Mouse (Mus musculus): ENCODE measurements around the gene Vav3. TPM values are rescaled to one million over a fixed set of nuclear protein-coding genes. Genes with fewer than 3 reads are reported as not detected.

The Vav3 gene
- total and polyA plus RNA-seq, 3 experiments: 0.08 TPM; not detected in 2

DNA sequence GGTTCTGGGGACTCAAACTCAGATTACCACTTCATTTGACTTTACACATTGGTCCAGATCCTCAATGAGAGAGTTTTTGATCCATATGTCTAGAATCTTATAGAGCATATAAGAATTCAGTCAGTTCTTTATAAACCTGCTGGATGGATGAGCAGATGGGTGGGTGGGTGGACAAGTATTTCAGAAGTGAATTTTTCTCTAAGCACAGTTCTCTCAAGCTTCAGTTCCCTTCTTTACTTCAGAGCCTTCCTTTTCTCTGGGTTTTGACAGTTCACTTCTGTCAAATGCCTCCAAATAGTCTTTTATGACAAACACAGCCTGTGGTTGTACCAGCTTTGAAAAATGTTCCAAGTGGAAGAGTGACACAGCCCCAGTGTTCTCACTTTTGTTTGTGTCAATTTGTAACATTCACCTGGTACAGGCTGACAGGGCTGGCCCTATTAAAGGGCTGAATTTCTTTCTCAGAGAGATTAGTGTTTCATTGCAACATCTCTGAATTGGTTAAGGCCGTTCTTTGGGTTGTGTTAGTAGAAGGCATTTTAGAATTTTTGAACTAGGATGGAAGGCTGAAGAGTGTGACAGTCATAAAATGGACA is 159.5 kb downstream of the Vav3 start:
- TF ChIP-seq IRF4 (IDR thresholded peaks at IDR 0.05; ENCODE audit: low read depth, low read length) (no peak), CTCF (conservative IDR thresholded peaks at IDR 0.05 in 1 of 2, IDR thresholded peaks at IDR 0.05 in 1 of 2; ENCODE audit: low read depth in 2 of 2, low read length in 2 of 2) (no peak), ZMIZ1 (IDR thresholded peaks at IDR 0.05; ENCODE audit: low read depth, low read length) (no peak), MEF2A (IDR thresholded peaks at IDR 0.05; ENCODE audit: borderline replicate concordance, low read depth, low read length) (no peak), UBTF (IDR thresholded peaks at IDR 0.05; ENCODE audit: low read depth, low read length) (no peak), MAZ (IDR thresholded peaks at IDR 0.05; ENCODE audit: low read depth, low read length) (no peak), CHD2 (IDR thresholded peaks at IDR 0.05; ENCODE audit: low read length) (no peak), JUN (IDR thresholded peaks at IDR 0.05; ENCODE audit: insufficient read depth, low read depth, low read length) (no peak), MAFK (IDR thresholded peaks at IDR 0.05; ENCODE audit: insufficient replicate concordance, low read length) (no peak), EP300 (IDR thresholded peaks at IDR 0.05; ENCODE audit: low read length) (no peak), SIN3A (IDR thresholded peaks at IDR 0.05; ENCODE audit: low read length) (no peak), JUND (conservative IDR thresholded peaks at IDR 0.05; ENCODE audit: low read depth, low read length) (no peak), ZKSCAN1 (IDR thresholded peaks at IDR 0.05; ENCODE audit: borderline replicate concordance, low read depth, low read length) (no peak), ZNF384 (IDR thresholded peaks at IDR 0.05; ENCODE audit: low read depth, low read length) (no peak), USF1 (IDR thresholded peaks at IDR 0.05; ENCODE audit: low read depth, low read length) (no peak), MXI1 (IDR thresholded peaks at IDR 0.05; ENCODE audit: low read depth, low read length) (no peak), ZC3H11A (IDR thresholded peaks at IDR 0.05; ENCODE audit: low read depth, low read length) (no peak), ETS1 (conservative IDR thresholded peaks at IDR 0.05; ENCODE audit: low read depth, low read length) (no peak)
- Histone ChIP-seq H3K27me3 (replicated peaks) (no peaks in the 10 kb centered on the region), H3K79me2 (replicated peaks; ENCODE audit: control insufficient read depth, extremely low read depth, insufficient read depth, poor library complexity, severe bottlenecking) (no peaks in the 10 kb centered on the region), H3K9me3 (replicated peaks; ENCODE audit: low read length) (no peaks in the 10 kb centered on the region), H3K36me3 (replicated peaks in 1 of 2; ENCODE audit: control insufficient read depth in 1 of 2, insufficient read depth in 1 of 2, low read length in 1 of 2) (no peaks in the 10 kb centered on the region), H3K27ac (ENCODE audit: insufficient read depth, low read depth) (no peak overlapping the region), H3K4me3 (replicated peaks in 1 of 3; ENCODE audit: low read depth in 2 of 3, low read length in 2 of 3, poor library complexity in 1 of 3) (no peak overlapping the region), H3K4me2 (ENCODE audit: insufficient read depth, low read depth, poor library complexity, severe bottlenecking) (no peak overlapping the region), H3K4me1 (ENCODE audit: control insufficient read depth in 1 of 2, insufficient read depth in 2 of 2) (no peaks in the 10 kb centered on the region), H3K9ac (ENCODE audit: insufficient read depth, low read depth) (no peak overlapping the region)
- in situ Hi-C loops (cut with MboI; ENCODE audit: low pct_ligation_motif_present, low pct_unique_long_range_greater_than_20kb, low sequenced_read_pairs) (loop anchor here (10.0 kb wide), 1 partner anchor 325 kb away; no protein-coding TSS in a partner anchor), dilution Hi-C loops (cut with MboI; ENCODE audit: extremely low pct_ligation_motif_present, extremely low pct_unique_long_range_greater_than_20kb, low sequenced_read_pairs) (no loop called here)
- no peak for DNase-seq (ENCODE audit: extremely low read depth)

- TF ChIP-seq GABPA (IDR thresholded peaks at IDR 0.05; ENCODE audit: insufficient replicate concordance, low read depth, low read length) (no peak), MYC (IDR thresholded peaks at IDR 0.05; ENCODE audit: low read depth, low read length) (no peak), EP300 (IDR thresholded peaks at IDR 0.05; ENCODE audit: low read length) (no peak), USF1 (IDR thresholded peaks at IDR 0.05; ENCODE audit: low read depth, low read length) (no peak), ETS1 (conservative IDR thresholded peaks at IDR 0.05; ENCODE audit: low read depth, low read length) (no peak), USF2 (conservative IDR thresholded peaks at IDR 0.05; ENCODE audit: low read depth, low read length) (no peak), SIN3A (IDR thresholded peaks at IDR 0.05; ENCODE audit: low read length) (no peak), ZKSCAN1 (IDR thresholded peaks at IDR 0.05; ENCODE audit: borderline replicate concordance, low read depth, low read length) (no peak), TBP (conservative IDR thresholded peaks at IDR 0.05; ENCODE audit: low read depth, low read length) (no peak), IRF4 (IDR thresholded peaks at IDR 0.05; ENCODE audit: low read depth, low read length) (no peak), PAX5 (IDR thresholded peaks at IDR 0.05; ENCODE audit: low read length) (no peak)
- no peak overlapping the region for H3K4me3 ChIP-seq (replicated peaks in 1 of 3; ENCODE audit: low read depth in 2 of 3, low read length in 2 of 3, poor library complexity in 1 of 3)
- in situ Hi-C loops (cut with MboI; ENCODE audit: low pct_ligation_motif_present, low pct_unique_long_range_greater_than_20kb, low sequenced_read_pairs): no loop called here
- no peaks in the 10 kb centered on the region for H3K27me3 ChIP-seq (replicated peaks)
- no peak overlapping the region for H3K9ac ChIP-seq (ENCODE audit: insufficient read depth, low read depth)
- H3K79me2 ChIP-seq (replicated peaks; ENCODE audit: control insufficient read depth, extremely low read depth, insufficient read depth, poor library complexity, severe bottlenecking): no peaks in the 10 kb centered on the region
- H3K9me3 ChIP-seq (replicated peaks; ENCODE audit: low read length): no peaks in the 10 kb centered on the region
- dilution Hi-C loops (cut with MboI; ENCODE audit: extremely low pct_ligation_motif_present, extremely low pct_unique_long_range_greater_than_20kb, low sequenced_read_pairs): no loop called here
- no peak overlapping the region for H3K4me2 ChIP-seq (ENCODE audit: insufficient read depth, low read depth, poor library complexity, severe bottlenecking)
- no peak overlapping the region for H3K27ac ChIP-seq (ENCODE audit: insufficient read depth, low read depth)
- H3K36me3 ChIP-seq (replicated peaks in 1 of 2; ENCODE audit: control insufficient read depth in 1 of 2, insufficient read depth in 1 of 2, low read length in 1 of 2): no peaks in the 10 kb centered on the region
- H3K4me1 ChIP-seq (ENCODE audit: control insufficient read depth in 1 of 2, insufficient read depth in 2 of 2): no peaks in the 10 kb centered on the region
- DNase-seq (ENCODE audit: extremely low read depth): no peak
Observed at GRCm38 (mm10) chr3:109509784-109510183, 169.3 kb downstream of the Vav3 start.
